Mouse (Mus musculus): ENCODE measurements around the gene Xaf1. TPM values are rescaled to one million over a fixed set of nuclear protein-coding genes. Genes with fewer than 3 reads are reported as not detected.

The Xaf1 gene
- polyA plus RNA-seq (2016; fragmentation: Nextera tagmentation; extraction: Ambion mirVana), result 1.9 and 2.0 TPM in 2 replicates

- ATAC-seq (ENCODE audit: low FRiP score, low read depth), result no peak
- Histone ChIP-seq H3K4me1 (no peaks in the 10 kb centered on the region), H3K36me3 (no peaks in the 10 kb centered on the region), H3K4me3 (no peak within 1 kb of the TSS), H3K27ac (no peak within 1 kb of the TSS), H3K27me3 (replicated peaks) (no peaks in the 10 kb centered on the region), H3K4me2 (replicated peaks) (peak within 1 kb of the TSS; percentile 31), H3K9me3 (no peaks in the 10 kb centered on the region), H3K9ac (no peak within 1 kb of the TSS)
- WGBS, result 34% methylated on average over 6 of the region's 6 CpGs
Observed at GRCm38 (mm10) chr11:72301334-72301733, at the start of gene Xaf1. Gene Xaf1, plus strand, starts transcription at chr11:72301629.

DNA sequence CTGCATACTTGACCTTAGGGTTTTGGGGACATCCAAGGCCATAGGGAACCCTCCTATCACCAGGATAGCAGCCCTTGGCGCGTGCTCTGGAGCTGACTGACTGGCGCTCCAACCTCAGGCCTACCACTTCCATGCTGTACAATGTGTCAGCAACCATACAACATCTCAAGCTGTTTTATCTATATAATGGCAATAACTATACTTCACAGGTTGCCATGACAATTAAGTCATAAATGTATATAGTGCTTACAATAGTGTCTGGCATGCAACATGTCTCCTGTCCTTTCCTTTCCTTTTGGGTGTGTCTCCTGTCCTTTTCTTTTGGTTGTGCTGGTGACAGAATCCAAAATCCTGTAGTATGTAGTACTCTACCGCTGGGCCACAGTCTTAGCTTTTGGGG is 45.8 kb upstream of the Xaf1 start:
- no peaks in the 10 kb centered on the region for H3K27me3 ChIP-seq (replicated peaks)
- no peak overlapping the region for H3K4me2 ChIP-seq (replicated peaks)
- WGBS, result 94% methylated on average over 4 of the region's 4 CpGs
- H3K9me3 ChIP-seq, result no peaks in the 10 kb centered on the region
- H3K4me3 ChIP-seq, result no peak overlapping the region
- no peak overlapping the region for H3K27ac ChIP-seq
- no peak overlapping the region for H3K9ac ChIP-seq
- H3K4me1 ChIP-seq, result no peaks in the 10 kb centered on the region
- ATAC-seq (ENCODE audit: low FRiP score, low read depth), result no peak
- H3K36me3 ChIP-seq, result no peaks in the 10 kb centered on the region

- Histone ChIP-seq H3K4me3 (no peak overlapping the region), H3K36me3 (no peaks in the 10 kb centered on the region), H3K27ac (no peak overlapping the region), H3K4me2 (replicated peaks) (no peak overlapping the region), H3K9me3 (no peaks in the 10 kb centered on the region), H3K27me3 (replicated peaks) (no peaks in the 10 kb centered on the region), H3K4me1 (no peaks in the 10 kb centered on the region), H3K9ac (no peak overlapping the region)
- 85% methylated on average over 2 of the region's 2 CpGs for WGBS
- ATAC-seq (ENCODE audit: low FRiP score, low read depth), result no peak
Observed at GRCm38 (mm10) chr11:72256441-72256840, 45.0 kb upstream of the Xaf1 start.

DNA sequence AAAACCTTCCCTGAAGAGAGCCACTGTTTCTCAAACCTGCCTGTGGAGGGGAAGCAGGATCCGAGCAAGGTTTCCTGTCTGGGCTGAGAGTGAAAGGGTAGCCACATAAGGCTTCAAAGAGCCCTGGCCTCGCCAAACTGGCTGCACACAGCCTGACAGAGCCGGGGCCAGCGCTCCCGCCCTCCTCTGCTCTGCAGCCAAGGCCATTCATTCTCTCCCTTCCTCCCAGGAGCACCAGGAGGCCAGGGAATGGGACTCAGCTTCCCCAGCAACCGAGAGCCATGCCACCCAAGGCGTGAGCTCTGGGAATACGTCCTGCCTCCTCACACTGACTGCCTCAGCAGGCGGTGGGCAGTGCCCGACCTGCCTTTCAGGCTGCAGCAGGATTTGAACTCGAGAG is 35.9 kb upstream of the Xaf1 start:
- no peaks in the 10 kb centered on the region for H3K36me3 ChIP-seq
- no peak overlapping the region for H3K4me3 ChIP-seq
- H3K4me1 ChIP-seq, result peaks cover 16% of the 10 kb centered on the region
- ATAC-seq (ENCODE audit: low FRiP score, low read depth), result no peak
- H3K4me2 ChIP-seq (replicated peaks), result peak overlapping the region; percentile 72
- H3K27ac ChIP-seq, result no peak overlapping the region
- H3K27me3 ChIP-seq (replicated peaks), result peaks cover 33% of the 10 kb centered on the region
- WGBS, result 4% methylated on average over 11 of the region's 11 CpGs
- H3K9ac ChIP-seq, result no peak overlapping the region
- H3K9me3 ChIP-seq, result no peaks in the 10 kb centered on the region

- peak overlapping the region; percentile 38 for H3K4me3 ChIP-seq
- WGBS, result 2% methylated on average over 46 of the region's 46 CpGs
- ATAC-seq (ENCODE audit: low FRiP score, low read depth), result peak; percentile 94
- peak overlapping the region; percentile 44 for H3K9ac ChIP-seq
- no peaks in the 10 kb centered on the region for H3K9me3 ChIP-seq
- H3K4me1 ChIP-seq, result peaks cover 16% of the 10 kb centered on the region
- H3K36me3 ChIP-seq, result no peaks in the 10 kb centered on the region
- no peak overlapping the region for H3K27ac ChIP-seq
- H3K27me3 ChIP-seq (replicated peaks), result peaks cover 33% of the 10 kb centered on the region
- peak overlapping the region; percentile 72 for H3K4me2 ChIP-seq (replicated peaks)
Observed at GRCm38 (mm10) chr11:72266207-72266959, 35.0 kb upstream of the Xaf1 start.

DNA sequence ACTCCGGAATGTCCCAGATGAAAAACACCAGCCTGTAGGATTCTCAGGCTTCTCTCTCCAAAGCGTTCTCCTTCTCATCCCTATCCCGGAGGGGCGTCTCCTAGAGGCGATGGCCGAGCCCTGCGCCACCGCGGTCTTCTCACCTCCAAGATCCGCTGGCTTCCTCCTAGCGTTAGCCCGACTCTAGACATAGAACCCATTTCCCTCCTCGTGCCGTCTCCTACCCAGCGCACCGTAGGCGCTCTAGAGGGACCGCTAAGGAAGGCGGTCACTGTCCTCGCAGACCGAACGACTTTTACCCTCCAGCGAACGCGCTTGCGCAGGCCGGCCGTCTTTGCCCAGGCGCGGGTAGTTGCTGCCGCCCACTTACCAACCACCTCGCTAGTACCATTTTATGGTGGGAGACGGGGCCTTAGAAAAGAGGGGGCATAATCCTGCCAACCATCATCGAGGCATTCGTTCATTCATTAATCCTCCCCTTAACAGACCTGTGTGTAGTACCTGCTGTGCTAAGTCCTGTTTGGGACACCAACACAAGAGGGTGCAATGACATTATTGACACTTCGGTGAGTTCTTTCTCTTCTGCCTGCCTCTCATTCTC is 34.4 kb upstream of the Xaf1 start, which contains the start of gene Slc13a5:
Gene Slc13a5 (minus strand): TSS at position 263 of the 601 bp plus-strand sequence.
- Histone ChIP-seq H3K27me3 (replicated peaks) (peaks cover 33% of the 10 kb centered on the region), H3K4me3 (peak within 1 kb of the TSS; percentile 38), H3K9ac (peak within 1 kb of the TSS; percentile 44), H3K9me3 (no peaks in the 10 kb centered on the region), H3K36me3 (no peaks in the 10 kb centered on the region), H3K27ac (no peak within 1 kb of the TSS), H3K4me1 (peaks cover 16% of the 10 kb centered on the region), H3K4me2 (replicated peaks) (peak within 1 kb of the TSS; percentile 72)
- WGBS, result 1% methylated on average over 36 of the region's 36 CpGs
- ATAC-seq (ENCODE audit: low FRiP score, low read depth), result peak; percentile 48

GRCm38 (mm10) chr11:72271761-72272160 is 29.7 kb upstream of the Xaf1 start:
- Histone ChIP-seq H3K9ac (no peak overlapping the region), H3K4me1 (0 out of 2 replicates have a peak, but pooled peaks cover under 1% of the 10 kb centered on the region), H3K9me3 (no peaks in the 10 kb centered on the region), H3K27me3 (replicated peaks) (peaks cover 9% of the 10 kb centered on the region; the same call in 1 of the 2 replicates), H3K36me3 (no peaks in the 10 kb centered on the region), H3K27ac (no peak overlapping the region), H3K4me2 (replicated peaks) (no peak overlapping the region), H3K4me3 (no peak overlapping the region)
- 51% methylated on average over 1 of the region's 1 CpGs for WGBS
- no peak for ATAC-seq (ENCODE audit: low FRiP score, low read depth)

DNA sequence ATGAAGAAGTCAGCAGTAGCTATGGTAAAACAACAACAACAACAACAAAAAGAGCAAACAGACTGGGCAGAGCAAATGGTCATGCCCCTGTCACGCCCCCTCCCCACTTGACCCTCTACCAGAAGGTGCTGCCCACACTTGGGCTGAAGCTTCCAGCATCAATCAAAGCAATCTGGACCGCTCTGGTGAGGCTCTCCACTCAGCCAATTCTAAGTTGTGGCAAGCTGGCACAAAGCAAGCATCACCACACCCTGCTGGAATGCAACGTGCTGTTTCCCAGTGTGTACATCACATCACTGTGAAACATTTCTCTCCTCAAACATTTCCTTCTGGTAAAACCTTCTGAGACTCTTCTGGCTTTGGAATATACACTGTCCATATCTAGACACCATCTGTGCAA is 28.1 kb upstream of the Xaf1 start:
- no peaks in the 10 kb centered on the region for H3K9me3 ChIP-seq
- no peak overlapping the region for H3K9ac ChIP-seq
- no peak for ATAC-seq (ENCODE audit: low FRiP score, low read depth)
- no peaks in the 10 kb centered on the region for H3K36me3 ChIP-seq
- H3K4me3 ChIP-seq, result no peak overlapping the region
- no peak overlapping the region for H3K27ac ChIP-seq
- no peaks in the 10 kb centered on the region for H3K4me1 ChIP-seq
- H3K27me3 ChIP-seq (replicated peaks), result no peaks in the 10 kb centered on the region
- 77% methylated on average over 3 of the region's 3 CpGs for WGBS
- H3K4me2 ChIP-seq (replicated peaks), result no peak overlapping the region

DNA sequence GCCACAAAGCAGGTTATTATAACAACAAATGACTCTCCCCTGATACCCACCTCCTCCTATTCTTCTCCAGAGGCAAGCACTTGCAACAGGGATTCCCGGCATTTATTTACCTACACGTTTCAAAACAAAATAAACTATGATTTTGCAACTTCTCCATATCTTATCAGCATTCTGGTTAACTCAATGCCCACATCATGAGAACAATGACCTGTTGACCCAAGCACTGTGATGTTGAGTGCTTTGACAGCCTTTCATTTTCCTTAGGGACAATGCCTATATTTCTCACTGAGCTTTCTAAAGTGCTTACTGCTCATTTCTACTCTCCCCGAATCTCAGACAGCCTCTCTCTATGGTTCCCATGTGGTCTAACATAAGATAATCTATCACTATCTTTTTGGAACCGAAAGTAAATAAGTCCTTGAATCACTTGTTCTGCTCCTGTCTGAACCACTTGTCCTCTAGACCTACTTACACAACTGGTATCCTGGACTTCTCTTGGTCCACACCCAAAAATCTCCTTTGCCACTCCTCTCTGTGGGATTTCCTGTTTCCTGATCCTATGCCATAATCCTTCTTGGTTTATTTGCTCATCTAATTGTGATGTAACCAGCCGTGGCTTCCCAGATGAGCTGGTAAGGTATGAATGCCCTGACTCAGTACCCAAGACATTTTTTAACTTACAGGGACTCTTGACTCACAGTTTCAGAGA is 20.1 kb upstream of the Xaf1 start:
- Histone ChIP-seq H3K4me3 (no peak overlapping the region), H3K9me3 (no peaks in the 10 kb centered on the region), H3K9ac (no peak overlapping the region), H3K4me1 (no peaks in the 10 kb centered on the region), H3K27ac (no peak overlapping the region), H3K36me3 (no peaks in the 10 kb centered on the region), H3K27me3 (replicated peaks) (no peaks in the 10 kb centered on the region), H3K4me2 (replicated peaks) (no peak overlapping the region)
- no peak for ATAC-seq (ENCODE audit: low FRiP score, low read depth)
- WGBS, result 84% methylated on average over 5 of the region's 5 CpGs

- H3K36me3 ChIP-seq, result no peaks in the 10 kb centered on the region
- ATAC-seq (ENCODE audit: low FRiP score, low read depth), result no peak
- no peak overlapping the region for H3K4me2 ChIP-seq (replicated peaks)
- H3K27me3 ChIP-seq (replicated peaks), result no peaks in the 10 kb centered on the region
- 78% methylated on average over 5 of the region's 5 CpGs for WGBS
- no peaks in the 10 kb centered on the region for H3K9me3 ChIP-seq
- no peak overlapping the region for H3K27ac ChIP-seq
- no peak overlapping the region for H3K4me3 ChIP-seq
- no peak overlapping the region for H3K9ac ChIP-seq
- H3K4me1 ChIP-seq, result no peaks in the 10 kb centered on the region
Observed at GRCm38 (mm10) chr11:72281852-72282400, 19.5 kb upstream of the Xaf1 start.

- H3K27ac ChIP-seq, result no peak overlapping the region
- ATAC-seq (ENCODE audit: low FRiP score, low read depth), result no peak
- WGBS, result 89% methylated on average over 16 of the region's 16 CpGs
- no peaks in the 10 kb centered on the region for H3K36me3 ChIP-seq
- no peaks in the 10 kb centered on the region for H3K27me3 ChIP-seq (replicated peaks)
- H3K9ac ChIP-seq, result no peak overlapping the region
- no peaks in the 10 kb centered on the region for H3K4me1 ChIP-seq
- no peaks in the 10 kb centered on the region for H3K9me3 ChIP-seq
- H3K4me3 ChIP-seq, result no peak overlapping the region
- H3K4me2 ChIP-seq (replicated peaks), result no peak overlapping the region
Observed at GRCm38 (mm10) chr11:72283486-72284224, 17.8 kb upstream of the Xaf1 start.

All from neural tube, embryonic 12.5 days (tissue).